Comparison of ENCODE assay signal across 13 mouse cellular contexts in the genomic region with DNA sequence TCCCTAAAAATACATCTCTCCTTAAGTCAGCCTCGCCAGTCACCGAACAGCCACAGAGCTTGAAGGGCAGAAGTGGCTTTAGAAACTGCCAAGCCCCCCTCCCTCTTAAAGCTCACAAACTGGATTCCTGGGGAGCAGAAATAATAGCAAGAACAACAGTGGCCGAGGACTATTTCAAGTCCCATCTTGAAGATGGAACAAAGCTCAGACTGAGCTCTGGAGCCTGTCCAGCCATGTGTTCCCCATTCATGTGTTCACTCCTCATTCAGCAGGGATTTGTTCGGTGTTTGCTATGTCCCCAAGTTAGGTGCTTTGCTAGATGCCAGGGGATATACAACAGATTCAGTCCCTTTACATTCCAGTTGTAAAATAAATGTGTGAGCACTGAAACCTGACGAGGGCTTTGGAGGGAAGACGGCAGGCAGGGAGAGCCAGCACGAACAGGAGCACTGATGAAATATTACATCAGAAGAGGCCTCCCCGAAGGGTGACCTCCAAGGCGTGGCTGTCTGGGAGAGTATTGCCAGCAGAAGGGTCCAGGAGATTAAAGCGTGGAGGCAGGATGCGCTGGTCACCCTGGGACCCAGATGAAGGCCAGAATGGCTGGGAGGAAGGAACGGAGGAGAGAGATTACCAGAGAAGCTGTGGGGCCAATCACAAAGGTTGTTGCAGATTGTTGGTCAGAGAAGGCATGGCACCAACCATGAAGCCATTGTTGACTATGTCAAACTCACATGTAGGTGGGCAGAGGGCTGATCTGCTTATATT. TPM values are rescaled to one million over a fixed set of nuclear protein-coding genes. Genes with fewer than 3 reads are reported as not detected.
DNase-seq lines count a peak whose midpoint lies in the region; ATAC-seq and TF ChIP-seq lines count a peak whose summit lies in the region.
"Had no signal": no experiment of that assay in that cellular context is flagged by ENCODE, and none has a peak within 500 bp of the region (broad histone marks: within the 10 kb centered on the region; RNA-seq: fewer than 3 reads in every experiment).

No protein-coding gene starts in this region.

- TF ChIP-seq CTCF in forebrain, postnatal 0 days (IDR thresholded peaks at IDR 0.05; ENCODE audit: low read depth) = no peak
- TF ChIP-seq CTCF in layer of hippocampus, adult 2 months (conservative IDR thresholded peaks at IDR 0.05) = no peak
- no peak for TF ChIP-seq CTCF in small intestine, adult 2 months (IDR thresholded peaks at IDR 0.05; ENCODE audit: extremely low read depth, insufficient read length, insufficient replicate concordance, low read depth, low read length)

- H3K9ac ChIP-seq in forebrain, postnatal 0 days = no peak overlapping the region
- H3K9ac ChIP-seq in forebrain, embryonic 11.5 days (ENCODE audit: low read length) = no peak overlapping the region
- no peak overlapping the region for H3K9ac ChIP-seq in embryonic facial prominence, embryonic 13.5 days
- H3K9ac ChIP-seq: liver, embryonic 15.5 days had no signal

- H3K36me3 ChIP-seq in forebrain, postnatal 0 days (ENCODE audit: insufficient read depth) = no peaks in the 10 kb centered on the region
- no peaks in the 10 kb centered on the region for H3K36me3 ChIP-seq in forebrain, embryonic 11.5 days (ENCODE audit: control insufficient read depth, insufficient read depth, low read length)
- peaks cover 21% of the 10 kb centered on the region for H3K36me3 ChIP-seq in embryonic facial prominence, embryonic 13.5 days
- no peaks in the 10 kb centered on the region for H3K36me3 ChIP-seq in small intestine, adult 2 months (ENCODE audit: control insufficient read depth, insufficient read depth, low read length)
- H3K36me3 ChIP-seq: liver, embryonic 15.5 days had no signal

- no peak for TF ChIP-seq POLR2A in small intestine, adult 2 months (IDR thresholded peaks at IDR 0.05; ENCODE audit: low read depth, low read length)

- ATAC-seq in forebrain, postnatal 0 days = no peak
- ATAC-seq in forebrain, embryonic 11.5 days (replicated peaks; ENCODE audit: low FRiP score) = no peak
- ATAC-seq in embryonic facial prominence, embryonic 13.5 days (ENCODE audit: insufficient number of reproducible peaks, insufficient read depth, low FRiP score, low TSS enrichment, low read depth) = no peak

- DNase-seq in forebrain, postnatal 0 days = peak; percentile 37
- DNase-seq in forebrain, embryonic 11.5 days (ENCODE audit: low spot score) = no peak
- DNase-seq in layer of hippocampus, adult 2 months (ENCODE audit: low spot score in 2 of 2) = no peak
- no peak for DNase-seq in layer of hippocampus, adult 18-20 months (ENCODE audit: low spot score in 2 of 2)
- no peak for DNase-seq in frontal cortex, adult 2 months (ENCODE audit: extremely low spot score in 1 of 2, low spot score in 1 of 2)
- DNase-seq in layer of hippocampus, postnatal 25 days (ENCODE audit: extremely low spot score in 1 of 2, low spot score in 1 of 2) = no peak
- DNase-seq: cerebellum, postnatal 36 days; gastrocnemius, postnatal 14 days; kidney, postnatal 4 days; thymus, adult 2 months had no signal

- WGBS in forebrain, postnatal 0 days = 50% methylated on average over 12 of the region's 12 CpGs
- 60% methylated on average over 12 of the region's 12 CpGs for WGBS in forebrain, embryonic 11.5 days
- 72% methylated on average over 12 of the region's 12 CpGs for WGBS in embryonic facial prominence, embryonic 13.5 days
- WGBS in small intestine, adult 2 months = 54% methylated on average over 12 of the region's 12 CpGs

- no peaks in the 10 kb centered on the region for H3K27me3 ChIP-seq in forebrain, postnatal 0 days (ENCODE audit: insufficient read depth, low read length)
- no peaks in the 10 kb centered on the region for H3K27me3 ChIP-seq in forebrain, embryonic 11.5 days (ENCODE audit: control insufficient read depth, insufficient read depth, low read length)
- H3K27me3 ChIP-seq in embryonic facial prominence, embryonic 13.5 days = no peaks in the 10 kb centered on the region
- no peaks in the 10 kb centered on the region for H3K27me3 ChIP-seq in small intestine, adult 2 months (ENCODE audit: control insufficient read depth, insufficient read depth, low read length)
- H3K27me3 ChIP-seq: liver, embryonic 15.5 days had no signal

- 0 out of 2 replicates have a peak, but pooled peaks cover 5% of the 10 kb centered on the region for H3K4me1 ChIP-seq in forebrain, postnatal 0 days (ENCODE audit: insufficient read depth)
- peaks cover 2% of the 10 kb centered on the region; the same call in 1 of the 2 replicates for H3K4me1 ChIP-seq in forebrain, embryonic 11.5 days (replicated peaks; ENCODE audit: control insufficient read depth, insufficient read depth, low read length)
- peaks cover 65% of the 10 kb centered on the region for H3K4me1 ChIP-seq in embryonic facial prominence, embryonic 13.5 days
- H3K4me1 ChIP-seq in small intestine, adult 2 months (ENCODE audit: control insufficient read depth, insufficient read depth, insufficient read length, low read length) = peaks cover 40% of the 10 kb centered on the region

- H3K4me2 ChIP-seq in forebrain, postnatal 0 days (ENCODE audit: low read depth) = no peak overlapping the region
- no peak overlapping the region for H3K4me2 ChIP-seq in forebrain, embryonic 11.5 days (ENCODE audit: low read depth, low read length, severe bottlenecking)
- no peak overlapping the region for H3K4me2 ChIP-seq in embryonic facial prominence, embryonic 13.5 days
- H3K4me2 ChIP-seq: liver, embryonic 15.5 days had no signal

- no peaks in the 10 kb centered on the region for H3K9me3 ChIP-seq in forebrain, postnatal 0 days (ENCODE audit: low read length)
- H3K9me3 ChIP-seq in forebrain, embryonic 11.5 days (ENCODE audit: control insufficient read depth, low read length) = no peaks in the 10 kb centered on the region
- no peaks in the 10 kb centered on the region for H3K9me3 ChIP-seq in embryonic facial prominence, embryonic 13.5 days
- H3K9me3 ChIP-seq: liver, embryonic 15.5 days had no signal

- H3K4me3 ChIP-seq in forebrain, postnatal 0 days (ENCODE audit: low read depth, low read length) = no peak overlapping the region
- no peak overlapping the region for H3K4me3 ChIP-seq in forebrain, embryonic 11.5 days (ENCODE audit: low read depth, low read length)
- no peak overlapping the region for H3K4me3 ChIP-seq in layer of hippocampus, adult 2 months
- H3K4me3 ChIP-seq in embryonic facial prominence, embryonic 13.5 days = no peak overlapping the region
- H3K4me3 ChIP-seq in small intestine, adult 2 months (ENCODE audit: low read depth, low read length) = no peak overlapping the region
- H3K4me3 ChIP-seq: liver, embryonic 15.5 days had no signal

- H3K27ac ChIP-seq in forebrain, postnatal 0 days (ENCODE audit: low read depth, low read length) = no peak overlapping the region; the same call in 1 of the 2 replicates
- H3K27ac ChIP-seq in forebrain, embryonic 11.5 days (ENCODE audit: low read depth, low read length) = no peak overlapping the region
- H3K27ac ChIP-seq in layer of hippocampus, adult 2 months = peak overlapping the region; percentile 20; the same call in 1 of the 2 replicates
- peak overlapping the region; percentile 64 for H3K27ac ChIP-seq in embryonic facial prominence, embryonic 13.5 days
- H3K27ac ChIP-seq in small intestine, adult 2 months (ENCODE audit: insufficient read depth, low read depth, low read length) = peak overlapping the region; percentile 95; the same call in 1 of the 2 replicates
- H3K27ac ChIP-seq: liver, embryonic 15.5 days had no signal

RNA-seq across cellular contexts. Expression of a gene that starts 36.0 kb away (rescaled TPM):
- 38.9 and 58.6 TPM in 2 replicates for total RNA-seq in forebrain, postnatal 0 days (2014; rRNA removed)
- polyA plus RNA-seq in forebrain, postnatal 0 days (2015; fragmentation: Nextera tagmentation; extraction: Ambion mirVana) = 17.1 and 23.9 TPM in 2 replicates
- polyA plus RNA-seq in forebrain, embryonic 11.5 days (2014; fragmentation: Nextera tagmentation; extraction: Ambion mirVana) = 39.2 and 39.6 TPM in 2 replicates
- 100 to 1,000 TPM; 244 to 250 TPM for total RNA-seq in layer of hippocampus, adult 2 months (2021)
- total RNA-seq in layer of hippocampus, adult 18-20 months (2021) = 100 to 1,000 TPM; 246 to 260 TPM
- polyA plus RNA-seq in embryonic facial prominence, embryonic 13.5 days (2015; fragmentation: Nextera tagmentation; extraction: Ambion mirVana) = 146 and 173 TPM in 2 replicates
- polyA plus RNA-seq in small intestine, adult 2 months (2012; rRNA removed) = 29.8 and 41.7 TPM in 2 replicates
- 108 and 118 TPM in 2 replicates for polyA plus RNA-seq in frontal cortex, adult 2 months (2012; rRNA removed)
- 100 to 1,000 TPM; 230 to 238 TPM for total RNA-seq in layer of hippocampus, postnatal 25 days (2021)

Comparison
In these comparisons a context has a peak if more than half of its experiments do, and no peak if none do; other contexts are left out.
1. H3K27ac ChIP-seq: peak in layer of hippocampus, adult 2 months (single experiment), embryonic facial prominence, embryonic 13.5 days (single experiment) and small intestine, adult 2 months (single experiment); none in forebrain, postnatal 0 days (single experiment) and forebrain, embryonic 11.5 days (single experiment).